11 mouse cellular contexts compared by ENCODE assay signal in the genomic region with DNA sequence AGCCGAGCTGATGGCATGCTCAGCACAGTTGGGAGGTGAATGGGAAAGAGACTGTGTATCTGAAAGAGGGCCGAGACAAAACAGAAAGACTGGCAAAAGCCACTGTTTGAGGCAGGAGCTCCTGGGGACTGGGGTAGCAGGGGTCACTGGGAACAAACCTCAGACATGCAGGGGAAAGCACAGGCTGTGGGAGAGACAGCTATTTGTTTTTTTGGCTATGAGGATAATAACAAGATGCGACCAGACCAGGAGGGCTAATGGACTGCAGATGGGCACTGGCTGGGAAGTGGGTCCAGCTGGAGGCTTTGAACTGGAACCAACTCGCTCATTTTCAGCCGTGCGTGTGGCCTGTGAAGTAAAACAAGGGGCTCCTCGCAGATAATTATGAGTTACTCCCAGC. TPM values are rescaled to one million over a fixed set of nuclear protein-coding genes. Genes with fewer than 3 reads are reported as not detected.
DNase-seq lines count a peak whose midpoint lies in the region; ATAC-seq and TF ChIP-seq lines count a peak whose summit lies in the region.
"Had no signal": no experiment of that assay in that cellular context is flagged by ENCODE, and none has a peak within 500 bp of the region (broad histone marks: within the 10 kb centered on the region; RNA-seq: fewer than 3 reads in every experiment).

No protein-coding gene starts in this region.

- peak; percentile 39 for DNase-seq in 3T3-L1 (ENCODE audit: low read depth, low spot score)
- DNase-seq in brain, embryonic 14.5 days (ENCODE audit: low read depth), result peak; percentile 78
- DNase-seq in embryonic facial prominence, embryonic 14.5 days (ENCODE audit: low spot score), result peak; percentile 70
- peak; percentile 64 for DNase-seq in limb, embryonic 11.5 days (ENCODE audit: low spot score)
- no peak for DNase-seq in gastrocnemius, adult 2 months
- DNase-seq in liver, embryonic 11.5 days (ENCODE audit: low spot score), result no peak
- DNase-seq: heart, postnatal 36 days; thymus, postnatal 25 days had no signal

- intact Hi-C loops in gastrocnemius, adult 2 months (cut with DNase I), result no loop called here

- H3K4me3 ChIP-seq in embryonic facial prominence, embryonic 14.5 days (ENCODE audit: low read depth, low read length), result no peak overlapping the region
- no peak overlapping the region for H3K4me3 ChIP-seq in limb, embryonic 11.5 days (ENCODE audit: low read depth, low read length)
- H3K4me3 ChIP-seq in gastrocnemius, adult 2 months, result no peak overlapping the region
- no peak overlapping the region for H3K4me3 ChIP-seq in liver, embryonic 11.5 days (ENCODE audit: low read depth, low read length)
- H3K4me3 ChIP-seq in intestine, embryonic 16.5 days (ENCODE audit: low read length), result no peak overlapping the region
- H3K4me3 ChIP-seq: limb, embryonic 13.5 days had no signal

- no peak overlapping the region for H3K9ac ChIP-seq in embryonic facial prominence, embryonic 14.5 days (ENCODE audit: low read depth, low read length)
- H3K9ac ChIP-seq in limb, embryonic 11.5 days (ENCODE audit: low read length), result no peak overlapping the region
- no peak overlapping the region for H3K9ac ChIP-seq in liver, embryonic 11.5 days (ENCODE audit: low read depth, low read length)
- H3K9ac ChIP-seq in intestine, embryonic 16.5 days (ENCODE audit: low read depth, low read length), result no peak overlapping the region
- H3K9ac ChIP-seq: limb, embryonic 13.5 days had no signal

- peak; percentile 41; the same call in 1 of the 2 replicates for ATAC-seq in embryonic facial prominence, embryonic 14.5 days (ENCODE audit: low read depth)
- ATAC-seq in limb, embryonic 11.5 days (ENCODE audit: insufficient number of reproducible peaks, low FRiP score, low TSS enrichment, low read depth), result no peak
- no peak for ATAC-seq in liver, embryonic 11.5 days (replicated peaks; ENCODE audit: low FRiP score)
- ATAC-seq in intestine, embryonic 16.5 days, result no peak
- no peak for ATAC-seq in granulocyte monocyte progenitor cell, adult 5-6 weeks (replicated peaks; ENCODE audit: poor library complexity, severe bottlenecking)

- H3K27ac ChIP-seq in embryonic facial prominence, embryonic 14.5 days (replicated peaks; ENCODE audit: low read depth, low read length), result no peak overlapping the region
- H3K27ac ChIP-seq in limb, embryonic 11.5 days (replicated peaks; ENCODE audit: low read depth, low read length), result no peak overlapping the region
- H3K27ac ChIP-seq in gastrocnemius, adult 2 months, result no peak overlapping the region
- H3K27ac ChIP-seq in liver, embryonic 11.5 days (ENCODE audit: low read depth, low read length), result no peak overlapping the region
- H3K27ac ChIP-seq in intestine, embryonic 16.5 days (ENCODE audit: low read length), result no peak overlapping the region
- H3K27ac ChIP-seq: limb, embryonic 13.5 days had no signal

- H3K4me2 ChIP-seq in embryonic facial prominence, embryonic 14.5 days (ENCODE audit: low read depth, low read length), result no peak overlapping the region
- H3K4me2 ChIP-seq in limb, embryonic 11.5 days (ENCODE audit: low read depth, severe bottlenecking), result no peak overlapping the region
- H3K4me2 ChIP-seq in liver, embryonic 11.5 days, result no peak overlapping the region
- no peak overlapping the region for H3K4me2 ChIP-seq in intestine, embryonic 16.5 days (ENCODE audit: low read depth, low read length)
- H3K4me2 ChIP-seq: limb, embryonic 13.5 days had no signal

- no peaks in the 10 kb centered on the region for H3K27me3 ChIP-seq in embryonic facial prominence, embryonic 14.5 days (replicated peaks; ENCODE audit: control insufficient read depth, insufficient read depth, low read length)
- no peaks in the 10 kb centered on the region for H3K27me3 ChIP-seq in limb, embryonic 11.5 days (ENCODE audit: control insufficient read depth, insufficient read depth, low read length)
- no peaks in the 10 kb centered on the region for H3K27me3 ChIP-seq in liver, embryonic 11.5 days (replicated peaks; ENCODE audit: control insufficient read depth, insufficient read depth, low read length)
- H3K27me3 ChIP-seq in intestine, embryonic 16.5 days (replicated peaks; ENCODE audit: control insufficient read depth, insufficient read depth, low read length), result no peaks in the 10 kb centered on the region

- peaks cover 7% of the 10 kb centered on the region for H3K36me3 ChIP-seq in embryonic facial prominence, embryonic 14.5 days (ENCODE audit: control insufficient read depth, insufficient read depth, low read length)
- H3K36me3 ChIP-seq in limb, embryonic 11.5 days (ENCODE audit: control insufficient read depth, insufficient read depth, low read length), result peaks cover 4% of the 10 kb centered on the region; the same call in 1 of the 2 replicates
- peaks cover 5% of the 10 kb centered on the region for H3K36me3 ChIP-seq in liver, embryonic 11.5 days (ENCODE audit: control insufficient read depth, insufficient read depth, low read length)
- H3K36me3 ChIP-seq in intestine, embryonic 16.5 days (ENCODE audit: control insufficient read depth, insufficient read depth, low read length), result peaks cover 2% of the 10 kb centered on the region; the same call in 1 of the 2 replicates

- no peak for TF ChIP-seq CTCF in brain, embryonic 14.5 days (IDR thresholded peaks at IDR 0.05; ENCODE audit: borderline replicate concordance, extremely low read depth, insufficient read depth, insufficient read length)
- TF ChIP-seq CTCF in gastrocnemius, adult 2 months (IDR thresholded peaks at IDR 0.05), result no peak

- TF ChIP-seq POLR2A in brain, embryonic 14.5 days (IDR thresholded peaks at IDR 0.05; ENCODE audit: borderline replicate concordance, extremely low read depth, insufficient read depth, insufficient read length, poor library complexity, severe bottlenecking), result no peak

- no peaks in the 10 kb centered on the region for H3K9me3 ChIP-seq in embryonic facial prominence, embryonic 14.5 days (ENCODE audit: control insufficient read depth, low read length)
- no peaks in the 10 kb centered on the region for H3K9me3 ChIP-seq in limb, embryonic 11.5 days (ENCODE audit: control insufficient read depth, low read length)
- H3K9me3 ChIP-seq in liver, embryonic 11.5 days (ENCODE audit: control insufficient read depth, low read length), result no peaks in the 10 kb centered on the region
- no peaks in the 10 kb centered on the region for H3K9me3 ChIP-seq in intestine, embryonic 16.5 days (ENCODE audit: control insufficient read depth, low read length)
- H3K9me3 ChIP-seq: limb, embryonic 13.5 days had no signal

- WGBS in embryonic facial prominence, embryonic 14.5 days, result 9% methylated on average over 7 of the region's 7 CpGs
- 6% methylated on average over 7 of the region's 7 CpGs for WGBS in limb, embryonic 11.5 days
- WGBS in liver, embryonic 11.5 days, result 47% methylated on average over 7 of the region's 7 CpGs
- WGBS in intestine, embryonic 16.5 days, result 20% methylated on average over 7 of the region's 7 CpGs

- H3K4me1 ChIP-seq in embryonic facial prominence, embryonic 14.5 days (ENCODE audit: control insufficient read depth, insufficient read depth, low read length), result peaks cover 6% of the 10 kb centered on the region; the same call in 1 of the 2 replicates
- H3K4me1 ChIP-seq in limb, embryonic 11.5 days (ENCODE audit: control insufficient read depth, insufficient read depth, low read length), result peaks cover 16% of the 10 kb centered on the region
- H3K4me1 ChIP-seq in liver, embryonic 11.5 days (replicated peaks; ENCODE audit: control insufficient read depth, insufficient read depth, low read length), result no peaks in the 10 kb centered on the region; the same call in 1 of the 2 replicates
- no peaks in the 10 kb centered on the region; the same call in 1 of the 2 replicates for H3K4me1 ChIP-seq in intestine, embryonic 16.5 days (ENCODE audit: control insufficient read depth, insufficient read depth, low read length)

RNA-seq across cellular contexts. Expression of a gene that starts 52.9 kb away (rescaled TPM):
- polyA plus RNA-seq in brain, embryonic 14.5 days (2012; rRNA removed), result 0.66 and 0.86 TPM in 2 replicates
- 1.3 and 1.4 TPM in 2 replicates for polyA plus RNA-seq in embryonic facial prominence, embryonic 14.5 days (2014; fragmentation: Nextera tagmentation; extraction: Ambion mirVana)
- polyA plus RNA-seq in limb, embryonic 11.5 days (2014; fragmentation: Nextera tagmentation; extraction: Ambion mirVana), result 2.7 and 3.2 TPM in 2 replicates
- under 1 TPM; 0.15 to 0.31 TPM for total RNA-seq in gastrocnemius, adult 2 months (2021)
- 1.7 TPM in 2 replicates for polyA plus RNA-seq in liver, embryonic 11.5 days (2014; fragmentation: Nextera tagmentation; extraction: Ambion mirVana)
- 0.32 and 0.33 TPM in 2 replicates for polyA plus RNA-seq in intestine, embryonic 16.5 days (2015; fragmentation: Nextera tagmentation; extraction: Ambion mirVana)
- total RNA-seq in granulocyte monocyte progenitor cell, adult 5-6 weeks (2014; fragmentation: Nextera tagmentation), result 0.17 TPM in 1 of 2 replicates, not detected in the other
- not detected in 2 replicates for total RNA-seq in granulocyte monocyte progenitor cell, adult 5-6 weeks (2017)

Comparison
In these comparisons a context has a peak if more than half of its experiments do, and no peak if none do; other contexts are left out.
1. DNase-seq: peak in 3T3-L1 (single experiment), brain, embryonic 14.5 days (single experiment), embryonic facial prominence, embryonic 14.5 days (single experiment) and limb, embryonic 11.5 days (single experiment); none in gastrocnemius, adult 2 months (single experiment) and liver, embryonic 11.5 days (single experiment).